Mouse (Mus musculus): ENCODE results near the gene Rc3h2.

- TF ChIP-seq CTCF (IDR thresholded peaks at IDR 0.05; ENCODE audit: low read depth, low read length) (no peak), POLR2A (IDR thresholded peaks at IDR 0.05; ENCODE audit: borderline replicate concordance, low read depth, low read length) (no peak; the same call in 1 of the 2 replicates)
These were observed at the start of gene Rc3h2 for GRCm38 (mm10) chr2:37422306-37423304.
